Mouse (Mus musculus) B cell, adult 2 months (primary cell): Measurements from ENCODE around the gene Klf2.

Experiments
- DNase-seq, 2 experiments: peaks; one replicate each; pipeline ENCODE4 v3.0.0; 2022

Klf2 gene

GRCm38 (mm10) chr8:72318801-72319322 is at the start of gene Klf2:
Klf2 (plus strand) TSS chr8:72319033.
- peak; percentile 100 for DNase-seq

- DNase-seq = peak; percentile 82
Observed at GRCm38 (mm10) chr8:72270606-72271005, 48.2 kb upstream of the Klf2 start.

DNA sequence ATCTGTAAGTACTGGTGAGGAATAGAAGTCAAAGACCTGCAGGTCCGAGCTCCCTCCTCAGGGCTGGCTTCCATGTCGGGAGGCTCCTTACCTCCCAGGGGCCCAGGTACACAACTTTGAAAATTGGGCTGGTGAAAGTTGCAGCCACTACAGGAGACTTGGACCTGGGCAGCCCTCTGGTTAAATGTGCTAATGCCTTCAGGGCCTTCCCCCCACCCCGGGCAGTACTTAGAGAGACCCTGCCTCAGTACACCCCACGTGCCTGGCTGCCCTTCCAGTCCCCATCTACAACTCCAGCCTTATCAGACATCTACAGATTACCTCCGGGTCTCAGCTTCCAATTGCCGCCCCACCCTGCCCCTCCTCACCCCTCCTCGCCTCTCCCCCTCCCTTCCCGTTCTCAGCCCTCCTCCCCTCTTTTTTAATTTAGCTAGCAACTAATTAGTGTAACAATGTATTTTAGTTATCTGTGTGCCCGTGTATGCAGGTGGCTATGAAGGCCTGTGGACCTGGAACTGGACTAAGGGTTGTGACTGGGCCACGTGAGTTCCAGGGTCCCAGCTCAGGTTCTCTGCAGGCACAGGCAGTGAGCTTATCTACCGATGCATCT is 47.7 kb upstream of the Klf2 start:
- no peak for DNase-seq

DNA sequence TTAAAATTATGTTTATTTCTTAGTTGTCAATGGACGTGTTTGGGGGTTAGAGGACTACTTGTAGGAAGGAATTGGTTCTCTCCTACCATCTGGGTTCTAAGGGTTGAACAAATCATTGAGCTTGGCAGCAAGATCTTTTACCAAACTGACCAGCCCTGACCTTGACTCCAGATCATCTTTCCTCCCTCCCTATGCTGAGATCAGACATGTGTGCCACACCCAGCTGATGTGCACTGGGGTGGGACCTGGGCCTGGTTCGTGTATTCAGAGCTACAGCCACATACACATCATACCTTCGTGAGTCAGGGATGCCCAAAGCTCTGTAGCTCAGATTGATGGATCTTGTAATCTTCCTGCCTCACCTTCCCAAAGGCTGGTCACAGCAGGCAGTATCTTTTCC is 47.1 kb upstream of the Klf2 start:
- peak; percentile 55 to 59 for DNase-seq

DNA sequence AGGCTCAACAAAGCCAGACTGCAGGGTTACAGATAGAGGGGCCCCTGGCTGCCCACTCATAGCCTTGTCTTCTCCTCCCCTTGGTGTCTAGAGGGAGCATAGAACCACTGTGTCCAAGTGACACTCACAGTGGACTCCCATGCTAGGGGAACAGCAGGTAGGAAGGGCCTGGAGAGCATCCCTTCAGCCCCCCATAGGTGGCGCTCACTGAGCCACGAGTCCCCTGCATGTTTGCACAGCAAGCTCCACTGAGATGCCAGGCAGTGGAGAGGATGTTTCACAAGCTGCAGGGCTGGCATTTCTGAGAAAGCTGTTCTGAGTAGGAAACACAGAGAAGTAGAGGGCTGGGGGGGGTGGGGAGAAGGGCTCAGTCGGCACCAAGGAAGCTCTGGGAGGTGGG is 46.5 kb upstream of the Klf2 start:
- peak; percentile 84 to 89 for DNase-seq

DNA sequence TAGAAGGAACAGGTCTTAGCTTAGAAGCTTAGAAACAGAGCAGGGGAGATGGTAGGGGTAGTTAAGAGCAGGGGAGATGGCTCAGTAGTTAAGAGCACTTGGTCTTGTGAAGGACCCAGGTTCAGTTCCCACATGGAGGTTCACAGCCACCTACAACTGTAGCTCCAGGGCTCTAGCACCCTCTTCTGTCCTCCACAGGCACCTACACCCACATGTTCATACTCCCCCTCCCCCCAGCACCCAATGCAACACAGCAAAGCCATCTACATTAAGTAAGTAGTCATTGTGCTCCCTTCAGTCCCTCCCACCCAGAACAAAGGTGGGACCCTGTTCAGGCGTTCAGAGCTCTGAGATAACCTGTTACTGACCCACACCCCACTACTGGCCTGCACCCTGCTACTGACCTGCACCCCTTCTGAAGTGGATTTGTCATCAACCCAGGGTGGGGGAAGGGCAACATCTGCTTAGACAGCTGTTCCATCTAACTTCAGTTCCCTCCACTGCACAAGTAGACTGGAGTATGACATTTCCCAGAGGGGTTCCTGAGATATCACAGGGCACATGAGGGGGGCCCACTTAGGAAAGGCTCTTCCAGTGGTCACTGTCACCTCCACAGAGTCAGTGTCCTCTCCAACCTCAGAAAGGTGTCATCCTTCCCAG is 45.6 kb upstream of the Klf2 start:
- peak; percentile 65 to 66 for DNase-seq

DNA sequence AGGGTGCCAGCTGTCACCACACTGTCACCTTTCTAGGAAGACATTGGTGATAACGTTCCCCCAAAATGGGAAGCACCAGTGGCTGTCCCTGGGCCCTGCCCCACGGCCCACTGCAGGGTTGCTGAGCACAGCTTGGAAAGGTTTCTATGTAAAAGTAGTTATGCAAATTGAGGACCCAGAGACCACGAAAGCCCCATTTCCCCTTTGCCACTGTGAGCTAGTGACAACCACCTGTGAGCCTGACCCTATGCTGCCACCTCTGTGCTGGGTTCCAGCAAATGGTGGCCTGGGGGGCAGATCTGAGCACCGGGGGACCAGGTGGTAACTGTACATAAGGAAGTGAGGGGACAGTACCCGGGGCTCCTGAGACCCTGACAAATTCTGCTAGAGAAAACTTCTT is 45.0 kb upstream of the Klf2 start:
- DNase-seq = peak; percentile 83 to 87

- no peak for DNase-seq
Observed at GRCm38 (mm10) chr8:72277244-72277643, 41.6 kb upstream of the Klf2 start.

- peak; percentile 55 to 59 for DNase-seq
Observed at GRCm38 (mm10) chr8:72279151-72279550, 39.7 kb upstream of the Klf2 start.

DNA sequence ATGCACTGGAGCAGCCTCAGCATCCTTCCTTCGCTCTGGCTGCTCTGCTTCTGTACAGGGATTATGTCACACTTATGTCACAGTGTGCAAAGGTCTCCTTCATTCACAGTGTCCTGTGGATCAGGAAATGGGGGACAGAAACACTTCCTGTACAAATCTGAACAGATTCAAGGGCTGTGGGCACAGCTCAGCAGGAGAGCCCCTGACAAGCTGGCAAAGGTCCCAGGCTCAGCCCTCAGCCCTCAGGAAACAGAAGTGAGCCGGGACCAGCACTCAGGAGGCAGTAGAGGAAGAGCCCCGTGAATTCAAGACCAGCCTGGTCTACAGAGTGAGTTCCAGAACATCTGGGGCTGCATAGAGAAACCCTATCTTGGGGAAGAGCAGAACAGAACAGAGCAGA is 37.2 kb upstream of the Klf2 start:
- DNase-seq = no peak

DNA sequence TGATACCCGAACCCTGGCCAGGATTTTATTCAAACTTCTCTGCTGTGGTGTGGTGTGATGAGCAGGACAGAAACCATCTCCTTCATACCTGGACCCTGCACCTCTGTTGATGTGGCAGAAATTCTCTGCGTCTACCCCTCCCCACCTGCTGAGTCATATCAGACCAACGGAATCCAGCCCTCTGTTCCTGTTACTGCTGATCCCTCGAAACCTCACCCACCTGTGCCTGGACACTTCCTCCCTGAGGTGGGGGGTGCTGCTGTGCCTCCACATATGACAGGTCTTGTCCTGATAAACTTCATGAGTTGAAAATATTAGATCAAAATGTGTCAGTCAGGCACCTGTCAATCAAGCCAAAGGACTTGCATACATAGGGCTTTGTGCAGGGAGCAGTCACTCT is 33.5 kb upstream of the Klf2 start:
- no peak for DNase-seq

DNA sequence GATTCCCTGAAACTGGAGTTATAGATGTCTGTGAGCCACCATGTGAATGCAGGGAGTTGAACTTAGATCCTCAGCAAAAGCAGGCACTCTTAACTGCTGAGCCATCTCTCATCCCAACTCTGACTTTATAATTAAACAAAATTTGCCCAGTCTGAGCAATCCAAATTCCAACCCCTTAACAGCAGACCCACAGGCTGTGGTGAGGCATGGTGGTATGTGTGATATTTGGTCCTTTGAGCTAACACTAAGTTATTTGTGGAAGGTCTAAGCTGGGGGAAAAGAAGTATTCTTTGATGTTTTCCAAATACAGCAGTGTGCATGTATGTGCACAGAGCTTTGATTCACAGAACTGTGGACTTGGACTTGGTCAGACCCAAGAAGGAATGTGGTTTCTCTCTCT is 29.8 kb upstream of the Klf2 start:
- no peak for DNase-seq

DNA sequence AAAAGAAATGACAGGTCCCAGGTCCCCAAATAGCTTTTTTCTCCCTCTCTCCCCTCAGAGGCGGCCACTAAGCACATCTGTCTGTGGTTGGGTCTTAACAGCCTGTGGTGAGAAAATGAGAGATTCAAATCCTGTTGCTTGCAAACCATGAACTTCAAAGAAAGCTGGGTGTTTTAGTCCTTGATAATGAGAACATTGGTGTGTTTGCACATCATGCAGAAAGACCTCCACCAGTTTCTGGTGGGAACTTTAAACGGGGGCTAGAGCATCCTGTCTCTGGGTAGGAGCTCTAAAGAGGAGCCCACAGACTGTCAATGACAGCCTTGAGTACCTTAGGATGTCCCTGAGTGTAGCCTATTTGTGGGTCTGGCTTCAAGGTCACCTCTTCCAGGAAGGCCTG is 27.7 kb upstream of the Klf2 start:
- DNase-seq = no peak

DNA sequence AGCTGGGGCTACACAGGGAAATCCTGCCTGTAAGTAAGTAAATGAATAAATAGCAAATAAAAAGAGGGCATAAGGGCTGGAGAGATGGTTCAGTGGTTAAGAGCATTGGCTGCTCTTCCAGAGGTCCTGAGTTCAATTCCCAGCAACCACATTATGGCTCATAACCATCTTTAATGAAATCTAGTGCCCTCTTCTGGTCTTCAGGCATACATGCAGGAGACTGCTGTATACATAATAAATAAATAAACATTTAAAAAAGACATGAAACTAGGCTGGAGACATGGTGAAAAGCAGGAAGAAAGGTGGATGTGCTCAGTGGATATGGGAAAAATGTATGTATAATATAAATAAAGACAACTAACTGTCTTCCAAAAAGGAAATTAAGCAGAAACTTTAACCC is 25.5 kb upstream of the Klf2 start:
- DNase-seq = no peak

DNA sequence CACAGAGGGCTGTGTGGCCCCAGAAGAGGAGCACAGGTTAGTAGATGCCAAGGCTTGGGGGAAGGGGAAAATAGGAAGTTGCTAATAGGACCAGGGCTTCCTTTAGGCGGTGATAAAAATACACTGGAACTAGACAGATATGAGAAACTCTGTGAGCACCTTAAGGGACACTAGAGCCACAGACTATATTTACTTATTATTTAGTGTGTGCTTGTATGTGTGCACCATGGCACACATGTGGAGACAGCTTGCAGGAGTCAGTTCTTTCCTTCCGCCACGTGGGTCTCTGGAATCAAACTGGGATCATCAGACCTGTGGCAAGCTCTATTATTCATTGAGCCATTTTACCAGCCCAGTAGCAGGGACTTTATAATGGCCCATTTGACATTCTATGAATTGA is 23.7 kb upstream of the Klf2 start:
- peak; percentile 18 to 24 for DNase-seq

- DNase-seq = peak; percentile 76 to 77
Observed at GRCm38 (mm10) chr8:72295679-72296078, 23.2 kb upstream of the Klf2 start.

DNA sequence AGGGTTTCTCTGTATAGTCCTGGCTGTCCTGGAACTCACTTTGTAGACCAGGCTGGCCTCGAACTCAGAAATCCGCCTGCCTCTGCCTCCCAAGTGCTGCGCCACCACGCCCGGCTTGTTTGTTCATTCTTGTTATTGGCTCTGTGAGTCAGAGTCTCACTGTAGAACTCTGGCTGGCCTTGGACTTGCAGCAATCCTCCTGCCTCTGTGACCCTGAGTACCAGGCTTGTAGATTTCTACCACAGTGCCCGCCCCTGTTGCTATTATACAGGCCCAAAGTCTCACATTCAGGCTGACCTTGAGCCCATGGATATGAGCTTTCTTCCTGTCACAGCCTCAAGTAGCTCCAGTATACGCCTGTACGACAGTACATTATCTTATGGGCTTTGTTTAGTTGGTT is 22.3 kb upstream of the Klf2 start:
- no peak for DNase-seq

- no peak for DNase-seq
Observed at GRCm38 (mm10) chr8:72298928-72299327, 19.9 kb upstream of the Klf2 start.

DNA sequence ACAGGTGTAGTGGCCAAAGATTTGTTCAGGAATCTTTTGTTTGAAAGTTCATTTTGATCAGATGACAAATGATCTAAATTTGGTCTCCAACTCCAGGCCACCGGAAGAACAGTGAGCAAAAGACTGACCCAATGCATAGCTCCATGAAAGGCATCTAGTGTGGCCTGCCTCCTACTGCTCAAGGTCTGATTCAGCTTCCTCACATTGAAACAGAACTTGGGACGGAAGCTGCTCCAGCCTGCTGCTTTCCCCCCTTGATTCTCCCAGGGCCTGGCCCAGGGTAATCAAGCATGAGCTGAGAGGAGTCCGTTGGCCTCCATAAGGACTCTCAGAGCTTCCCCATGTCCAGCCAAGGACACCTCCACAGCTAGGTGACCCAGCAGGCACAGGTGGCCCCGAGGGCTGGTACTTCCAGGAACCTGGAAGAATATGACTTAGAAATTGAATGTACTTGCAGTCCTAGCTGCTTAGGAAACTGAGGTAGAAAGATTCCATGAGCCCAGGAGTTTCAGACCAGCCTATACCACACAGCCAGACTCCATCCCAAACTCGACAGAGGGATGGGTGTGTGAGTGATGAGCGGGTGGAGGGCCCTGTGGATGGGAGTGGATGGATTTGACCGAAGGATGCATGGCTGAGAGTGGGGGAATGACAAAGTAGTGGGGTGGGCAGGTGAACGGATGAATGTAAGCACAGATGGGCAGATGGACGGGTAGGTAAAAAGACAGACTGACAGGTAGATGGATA is 18.0 kb upstream of the Klf2 start:
- no peak for DNase-seq

DNA sequence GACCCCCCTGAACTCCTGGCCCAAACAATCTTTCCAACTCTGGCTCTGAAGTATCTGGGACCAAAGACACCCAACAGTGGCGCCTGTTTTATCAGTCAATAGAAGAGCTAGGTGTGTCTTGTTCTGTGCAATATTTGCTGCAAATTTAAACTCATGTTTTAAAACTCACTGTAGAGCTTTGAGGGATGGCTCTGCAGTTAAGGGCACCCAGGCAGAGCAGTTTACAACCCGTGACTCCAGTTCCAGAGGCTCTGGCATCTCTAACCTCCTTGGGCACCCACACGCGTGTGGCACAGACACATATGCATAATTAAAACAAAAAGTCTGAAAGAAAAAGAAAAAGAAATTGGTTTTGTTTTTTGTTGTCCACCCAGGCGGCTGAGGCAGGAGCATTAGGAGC is 17.3 kb upstream of the Klf2 start:
- DNase-seq = no peak

DNA sequence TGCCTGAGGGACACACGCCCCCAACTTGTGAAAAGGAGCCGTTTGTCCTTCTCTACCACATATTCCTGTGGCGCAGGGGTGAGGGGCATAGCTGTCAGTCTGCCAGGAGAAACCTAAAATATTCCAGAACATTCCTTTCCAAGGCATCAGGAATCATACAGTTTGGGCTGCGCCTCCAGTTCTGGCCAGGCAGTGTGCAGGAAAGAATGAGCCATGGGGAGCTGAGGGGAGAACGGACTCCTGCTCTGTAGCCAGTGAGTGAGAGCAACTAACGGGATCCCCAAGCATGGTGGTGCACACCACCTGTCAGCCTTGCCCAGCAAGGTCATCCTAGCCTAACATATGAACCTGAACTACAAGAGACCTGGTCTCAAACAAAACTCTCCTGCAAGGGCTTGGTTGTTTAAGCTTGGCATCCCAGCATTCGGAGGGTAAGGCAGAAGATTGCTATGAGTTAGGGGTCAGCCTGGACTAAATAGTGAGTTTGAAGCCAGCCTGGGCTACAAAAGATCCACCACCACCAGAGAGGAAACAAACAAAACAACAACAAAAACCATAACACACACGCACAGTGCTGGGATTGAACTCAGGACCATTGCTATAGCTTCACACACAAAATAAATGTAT is 15.7 kb upstream of the Klf2 start:
- DNase-seq = peak; percentile 24 to 32

- DNase-seq = peak; percentile 58 to 60
Observed at GRCm38 (mm10) chr8:72303633-72304032, 15.2 kb upstream of the Klf2 start.

DNA sequence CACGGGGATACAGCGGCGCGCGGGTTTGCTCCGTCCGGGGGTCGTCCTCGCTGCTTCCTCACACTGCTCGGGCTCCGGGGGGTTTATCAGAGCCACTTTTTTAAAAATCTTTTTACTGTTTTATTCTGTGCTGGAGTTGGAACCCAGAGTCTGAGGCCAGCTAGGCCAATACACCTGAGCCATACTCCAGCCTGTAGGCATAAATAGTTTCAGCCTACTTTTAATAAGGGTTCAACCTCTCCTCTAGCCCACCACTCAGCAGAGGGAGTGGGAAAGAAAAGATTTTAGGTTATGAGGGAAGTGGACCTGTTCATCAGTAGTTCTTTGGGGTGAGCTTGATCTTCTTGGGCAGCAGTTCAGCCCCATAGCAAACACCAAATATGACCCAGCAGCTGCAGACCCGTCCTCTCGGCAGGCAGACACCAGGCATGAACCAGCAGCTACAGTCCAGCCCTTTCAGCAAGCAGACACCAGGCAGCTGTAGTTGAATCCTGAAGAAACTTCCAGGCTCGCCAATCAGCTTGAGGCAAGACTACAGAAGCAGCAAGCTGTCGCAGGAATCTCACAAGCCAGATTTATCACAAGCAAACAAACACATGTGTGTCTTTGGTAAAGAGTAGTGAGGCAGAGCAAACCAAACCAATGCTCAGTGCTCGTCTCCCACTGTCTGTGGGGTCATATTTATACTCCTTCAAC is 13.5 kb upstream of the Klf2 start, which contains the start of gene Gm10282:
Gm10282 (minus strand) TSS at position 51 of the 696 bp plus-strand sequence.
- DNase-seq = no peak
